Mouse (Mus musculus) urinary bladder, postnatal 25 days (tissue): ENCODE data around the gene Arg1.

Experiments
- DNase-seq: peaks from one replicate; pipeline ENCODE4 v3.0.0; 2022; ENCODE audit warnings: low spot score

Gene Arg1

DNA sequence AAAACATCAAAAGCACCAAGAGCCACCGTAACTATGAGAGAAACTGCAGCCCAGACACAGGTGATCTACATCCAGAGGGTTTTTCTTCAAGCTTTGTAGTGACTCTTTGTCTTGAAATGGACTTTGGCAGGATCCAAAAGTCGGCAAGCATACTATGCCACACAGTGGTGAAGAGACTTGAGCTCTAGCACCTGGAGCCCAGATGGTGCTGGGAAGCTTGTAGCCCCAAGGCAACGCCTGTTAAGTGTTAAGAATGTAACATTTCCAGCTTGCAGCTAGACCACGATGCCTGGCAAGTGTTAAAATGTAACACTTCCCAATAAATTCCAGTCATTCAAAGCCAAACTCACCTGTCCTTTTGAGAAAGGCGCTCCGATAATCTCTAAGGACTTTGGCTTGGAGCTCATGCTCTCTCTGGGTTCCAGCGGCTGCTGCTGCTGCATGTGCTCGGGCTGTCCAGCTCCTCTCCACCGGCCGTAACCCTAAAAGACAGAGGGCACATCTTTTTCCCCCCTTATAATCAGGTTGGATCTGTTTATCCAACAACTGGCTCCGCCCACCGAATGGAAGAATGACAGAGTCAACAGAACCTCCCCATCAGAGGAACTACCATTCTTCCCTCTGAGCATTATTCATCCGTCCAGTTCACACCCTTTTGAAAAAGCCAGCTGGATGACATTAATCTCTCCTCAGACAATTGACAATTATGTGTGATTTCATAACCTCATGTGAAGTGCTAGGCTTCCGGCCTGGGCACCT lies at the start of gene Arg1:
TSS of gene Arg1 (minus strand) at position 523 of the 759 bp plus-strand sequence.
- no peak for DNase-seq

GRCm38 (mm10) chr10:24973845-24974514 lies 46.7 kb upstream of the Arg1 start:
- DNase-seq: no peak

DNA sequence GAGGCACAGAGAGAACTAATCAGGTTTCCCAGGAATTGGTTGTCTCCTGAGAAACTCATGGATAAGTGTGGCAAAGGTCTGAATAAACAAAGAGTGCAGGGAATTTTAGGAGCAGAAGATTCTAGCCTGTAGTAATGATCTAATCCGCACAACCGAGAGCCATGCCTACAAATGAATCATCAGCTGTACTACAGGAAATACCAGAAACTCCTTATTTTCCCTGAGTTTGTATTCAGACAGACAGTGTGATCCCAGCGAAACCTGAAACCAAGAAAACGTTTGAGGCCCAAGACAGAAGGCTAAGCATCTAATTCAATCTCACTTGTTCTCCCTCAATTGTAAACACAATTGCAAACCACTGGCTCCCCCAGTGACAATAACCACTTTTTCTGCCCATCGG lies 46.1 kb upstream of the Arg1 start:
- DNase-seq: no peak

DNA sequence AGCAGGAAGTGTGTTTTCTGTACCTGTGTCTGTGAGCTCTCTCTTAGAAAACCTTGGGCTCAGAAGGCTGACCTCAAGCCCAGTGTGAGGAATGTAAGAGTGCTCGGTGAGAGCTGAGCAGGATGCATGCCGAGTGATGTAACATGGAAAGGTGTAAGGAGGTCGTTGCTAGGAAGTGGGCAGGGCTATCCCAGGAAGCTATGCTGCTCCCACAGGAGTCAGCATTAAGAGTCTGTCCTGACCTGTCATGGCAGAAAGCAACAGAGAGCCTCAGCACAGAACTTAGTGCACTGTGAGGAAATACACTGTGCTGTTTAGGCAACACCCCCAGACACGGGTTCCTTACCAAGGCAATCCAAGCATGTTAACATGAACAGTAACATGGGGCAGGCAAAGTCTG lies 45.6 kb upstream of the Arg1 start:
- DNase-seq: no peak

DNA sequence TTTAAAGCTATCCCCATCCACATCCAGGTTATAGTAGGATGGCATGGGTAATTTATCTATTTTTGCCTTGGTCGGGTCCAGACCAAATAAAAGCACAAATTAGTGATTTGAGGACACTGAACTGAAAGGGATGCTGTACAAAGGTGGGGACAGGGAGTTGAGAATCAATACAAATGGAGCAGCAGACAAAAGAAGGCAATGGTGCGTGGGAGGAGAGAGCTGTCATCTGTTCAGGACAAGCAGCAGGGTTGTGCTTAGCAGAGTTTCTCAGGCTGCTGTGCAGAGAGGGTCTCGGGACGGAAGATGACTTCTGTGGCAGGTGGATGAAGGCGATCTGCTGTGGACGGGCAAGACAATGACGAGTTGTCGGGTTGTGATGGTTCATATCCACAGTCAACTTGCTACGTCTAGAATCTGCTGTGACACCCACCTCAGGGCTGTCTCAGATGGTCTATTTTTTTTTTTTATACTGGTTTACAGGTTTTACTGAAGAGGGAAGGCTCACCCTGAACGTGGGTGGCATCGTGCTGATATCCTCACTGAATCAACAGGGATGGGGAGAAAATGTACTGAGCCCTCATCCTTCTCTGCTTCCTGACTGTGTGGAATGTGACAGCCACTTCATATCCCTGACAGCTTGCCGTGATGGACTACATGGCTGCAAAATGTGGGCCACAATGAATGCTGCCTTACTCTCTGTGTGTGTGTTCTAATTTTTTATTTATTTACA lies 38.7 kb upstream of the Arg1 start:
- no peak for DNase-seq

DNA sequence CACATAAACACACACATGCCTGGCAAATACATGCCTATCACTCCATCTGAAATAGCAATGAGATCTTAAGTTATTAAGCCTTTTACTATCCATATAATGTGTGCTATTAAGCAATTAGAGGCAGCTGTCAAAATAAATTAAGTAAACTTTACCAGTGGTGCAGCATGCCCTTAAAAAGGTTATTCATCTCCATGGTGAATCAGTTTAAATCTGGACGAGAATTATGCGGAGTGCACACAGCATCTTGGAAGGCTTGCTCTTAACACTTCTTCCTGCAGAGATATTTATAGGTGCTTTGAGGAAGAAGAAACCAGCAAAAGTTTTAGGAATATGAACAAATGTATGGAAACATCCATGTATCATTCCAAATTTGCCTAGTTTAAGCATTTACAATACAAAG lies 34.6 kb upstream of the Arg1 start:
- no peak for DNase-seq

DNA sequence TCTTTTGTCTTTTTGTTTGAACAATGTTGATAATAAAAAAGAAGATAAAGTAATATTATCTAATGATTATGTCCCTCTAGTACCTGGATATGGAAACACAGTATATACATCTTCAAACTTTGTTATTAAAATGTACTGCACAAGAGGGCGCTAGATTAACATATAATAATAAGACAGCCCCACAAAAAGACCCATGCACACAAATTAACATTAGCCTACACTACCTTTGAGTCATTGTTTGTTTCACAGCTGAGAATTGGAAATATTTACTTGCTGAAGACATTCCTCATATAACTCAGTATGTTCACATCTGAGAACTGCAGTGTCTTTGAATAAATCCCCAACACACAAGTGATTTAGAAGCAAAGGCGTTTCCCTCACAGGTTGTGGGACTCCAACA lies 33.8 kb upstream of the Arg1 start:
- DNase-seq: no peak

DNA sequence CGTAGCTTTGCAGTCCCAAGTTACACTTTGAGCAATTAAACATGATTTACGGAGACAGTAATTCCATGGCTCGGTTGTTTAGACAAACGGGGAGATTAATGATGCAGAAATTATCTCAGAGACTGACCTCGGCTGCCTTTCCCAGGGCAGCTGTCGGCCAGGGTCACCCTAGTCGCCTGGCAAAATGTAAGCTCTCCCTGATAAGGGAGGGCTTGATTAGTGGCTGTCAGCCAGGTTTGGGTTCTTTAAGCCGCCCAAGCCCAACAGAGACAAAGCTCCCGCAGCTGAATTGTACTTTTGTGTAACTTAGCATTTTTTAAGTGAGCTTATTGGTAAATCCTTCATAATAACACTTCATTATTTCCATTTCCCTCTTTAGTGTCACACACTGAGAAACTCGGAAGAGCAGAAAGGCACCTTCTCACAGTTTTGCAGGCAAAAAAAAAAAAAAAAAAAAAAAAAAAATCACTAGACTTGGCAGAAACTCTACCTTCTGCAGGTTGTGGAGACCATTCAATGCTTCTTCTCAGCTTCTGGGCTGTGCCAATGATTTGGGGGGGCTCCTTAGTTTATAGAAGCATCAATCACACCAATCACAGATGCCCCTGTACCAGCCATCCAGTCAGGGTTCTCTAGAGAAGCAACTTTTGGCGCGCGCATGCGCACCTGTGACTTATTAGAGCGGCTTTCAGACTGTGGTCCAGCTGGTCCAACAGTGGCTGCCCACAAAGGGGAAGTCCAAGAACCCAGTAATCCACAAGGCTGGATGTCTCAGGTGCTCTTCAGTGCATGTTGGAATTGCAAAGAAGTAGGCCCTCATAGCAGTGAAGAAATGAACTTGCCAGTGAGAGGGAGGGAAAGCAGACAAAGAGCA lies 32.0 kb upstream of the Arg1 start:
- DNase-seq: no peak

GRCm38 (mm10) chr10:24958280-24959042 lies 31.2 kb upstream of the Arg1 start:
- no peak for DNase-seq

DNA sequence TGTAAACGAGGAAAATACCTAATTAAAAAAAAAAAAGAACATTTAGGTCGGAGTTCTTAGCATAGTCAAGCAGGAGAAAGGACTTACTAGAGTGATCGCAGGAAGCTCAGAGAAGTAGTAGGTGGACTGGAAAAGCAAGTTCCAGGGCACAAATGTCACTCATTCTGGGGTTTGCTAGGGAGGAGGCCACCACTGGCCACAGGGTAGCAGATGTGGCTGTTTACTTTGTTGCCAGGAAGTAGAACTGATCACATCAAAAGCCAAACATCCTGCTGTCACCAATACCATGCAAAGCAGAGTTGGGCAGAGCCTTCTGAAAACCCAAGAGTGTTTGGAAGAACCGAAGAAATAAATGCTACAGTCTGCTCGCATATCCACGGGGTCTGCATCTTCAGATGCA lies 26.6 kb upstream of the Arg1 start:
- no peak for DNase-seq

- no peak for DNase-seq
Observed at GRCm38 (mm10) chr10:24952549-24952948, 25.3 kb upstream of the Arg1 start.

DNA sequence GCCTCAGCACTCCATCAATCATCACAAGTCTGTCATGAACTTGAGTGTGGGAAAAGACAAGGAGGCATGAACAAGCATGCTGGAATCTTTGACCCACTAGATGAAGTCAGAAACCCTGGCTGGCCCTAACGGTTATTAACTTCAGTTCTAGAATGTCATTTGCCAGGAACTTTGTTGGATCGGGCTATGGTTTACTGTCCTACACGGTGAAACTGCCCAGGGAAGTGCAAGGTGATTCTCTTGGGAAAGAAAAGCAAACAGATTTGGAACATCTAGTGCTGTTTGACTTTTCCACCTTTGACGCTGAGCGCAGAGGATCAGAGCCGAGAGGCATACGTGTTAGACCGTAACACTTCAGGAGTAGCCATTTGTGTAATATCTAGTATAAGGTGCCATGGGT lies 24.3 kb upstream of the Arg1 start:
- DNase-seq: no peak

- no peak for DNase-seq
Observed at GRCm38 (mm10) chr10:24950223-24950622, 22.9 kb upstream of the Arg1 start.

DNA sequence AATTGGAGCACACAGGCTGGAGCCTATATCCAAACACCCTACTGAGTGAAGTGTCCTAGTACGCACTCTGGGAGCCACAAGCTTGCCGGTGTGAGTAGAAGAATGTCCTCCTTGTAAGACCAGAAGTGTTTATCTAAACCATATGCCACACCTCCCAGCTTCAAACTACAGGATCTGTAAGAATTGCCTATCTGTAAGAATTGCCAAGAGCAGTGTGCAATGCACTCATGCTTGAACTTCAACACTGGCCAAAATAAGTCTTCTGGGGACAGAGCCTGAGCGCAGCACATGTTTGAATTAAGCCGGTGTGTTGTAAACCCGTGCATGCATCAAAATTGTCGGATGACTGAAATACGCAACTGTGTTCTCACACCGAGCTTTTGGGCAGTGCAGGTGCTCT lies 21.0 kb upstream of the Arg1 start:
- DNase-seq: no peak

DNA sequence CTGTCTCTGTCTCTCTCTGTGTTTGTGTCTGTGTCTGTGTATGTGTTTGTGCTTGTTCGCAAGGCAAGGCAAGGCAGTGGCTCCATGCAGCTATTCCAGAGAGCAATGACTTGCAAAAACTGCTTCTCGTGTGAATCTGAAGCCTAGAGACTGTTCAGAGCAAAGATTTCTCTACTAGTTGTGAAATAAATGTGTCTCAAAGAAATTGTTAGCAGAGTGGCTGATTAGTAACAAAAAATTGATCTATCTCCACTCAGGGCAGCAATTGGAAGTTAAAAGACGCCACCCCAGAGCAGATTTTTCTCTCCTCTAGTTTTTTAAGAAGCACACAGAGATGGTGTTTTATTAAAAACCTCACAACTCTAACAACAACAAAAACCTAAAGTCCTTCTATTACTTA lies 20.6 kb upstream of the Arg1 start:
- DNase-seq: no peak

DNA sequence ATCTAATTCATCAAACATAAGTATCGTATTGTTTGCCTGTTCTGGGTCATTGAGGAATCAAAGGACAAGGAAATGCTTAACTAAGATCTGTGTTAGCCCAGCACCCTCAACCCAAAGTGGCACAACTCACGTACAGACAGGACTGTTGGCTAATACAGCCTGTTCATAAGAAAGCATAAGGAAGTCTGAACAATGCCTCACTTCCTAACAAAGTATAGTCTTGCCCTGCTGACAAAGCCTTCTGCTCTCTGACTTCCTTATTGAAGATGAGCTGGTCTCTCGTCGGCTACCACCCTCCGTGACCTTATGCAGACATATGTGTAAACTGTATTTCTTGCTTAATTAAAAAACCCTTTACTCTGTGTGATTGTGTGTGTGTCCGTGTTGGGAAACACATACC lies 2.9 kb upstream of the Arg1 start:
- no peak for DNase-seq

DNA sequence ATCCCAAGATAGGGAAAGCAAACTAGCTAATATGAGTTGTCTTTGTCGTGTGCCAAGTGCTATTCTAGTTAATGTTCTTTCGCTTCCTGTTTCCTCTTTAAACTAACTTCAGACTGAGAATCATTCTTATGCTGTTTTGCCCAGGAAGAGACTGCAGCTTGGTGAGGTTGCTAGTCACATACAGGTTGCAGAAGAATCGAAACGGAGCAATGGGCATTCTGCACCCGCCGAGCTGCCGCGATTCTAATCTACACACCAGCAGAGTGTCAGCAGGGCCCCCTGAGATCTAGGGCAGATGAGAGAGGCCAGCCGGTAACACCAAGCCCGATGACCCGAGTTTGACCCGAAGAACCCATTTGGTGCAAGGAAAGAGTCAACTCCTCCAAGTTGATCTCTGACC lies 788 bp upstream of the Arg1 start:
- no peak for DNase-seq

- DNase-seq: no peak
Observed at GRCm38 (mm10) chr10:24926380-24926779, 904 bp downstream of the Arg1 start.

GRCm38 (mm10) chr10:24924296-24924695 lies 3.0 kb downstream of the Arg1 start:
- no peak for DNase-seq

DNA sequence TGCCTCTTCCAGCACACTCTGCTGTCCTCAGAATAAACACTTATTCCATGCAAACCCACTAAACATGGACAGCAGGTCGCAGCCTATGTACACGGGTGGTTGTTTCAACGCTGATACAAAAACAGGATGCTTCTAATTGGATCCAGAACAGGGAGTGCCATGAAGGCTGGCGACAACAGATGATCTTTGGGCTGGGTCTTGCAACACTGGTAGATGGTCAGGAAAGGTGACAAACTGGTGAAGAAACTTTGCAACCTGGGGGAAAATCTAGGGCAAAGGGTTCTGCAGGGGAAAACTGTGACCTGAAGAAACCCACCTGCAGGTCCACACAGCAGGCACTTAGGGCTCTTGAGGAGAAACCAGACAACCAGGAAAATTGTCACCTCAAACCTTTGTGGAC lies 4.3 kb downstream of the Arg1 start:
- no peak for DNase-seq

GRCm38 (mm10) chr10:24915486-24915885 lies 11.8 kb downstream of the Arg1 start:
- DNase-seq: no peak
